Mouse (Mus musculus) thymus, adult 2 months (tissue): ENCODE measurements at regions not wholly inside any gene's neighbourhood (a gene's known extent, or its start where the extent isn't known, plus 50 kb on each side); places are given as distances from the start of the nearest gene placed in this dataset.

Experiments used
- CTCF ChIP-seq: fragments of 200-500 bp; IDR thresholded peaks from 2 replicates; pipeline ENCODE4 v1.5.1; 2012; ENCODE audit warnings: mild to moderate bottlenecking, control low read depth, low read length, moderate library complexity, borderline replicate concordance; ENCODE audit not compliant: control insufficient read depth, poor library complexity, insufficient read depth; ENCODE audit errors: extremely low read depth
- POLR2A ChIP-seq: fragments of 200-500 bp; IDR thresholded peaks from 2 replicates; pipeline ENCODE4 v1.6.1; 2012; ENCODE audit warnings: mild to moderate bottlenecking, low read length, control low read depth, moderate library complexity; ENCODE audit not compliant: control insufficient read depth, poor library complexity, insufficient read depth; ENCODE audit errors: extremely low read depth

DNA sequence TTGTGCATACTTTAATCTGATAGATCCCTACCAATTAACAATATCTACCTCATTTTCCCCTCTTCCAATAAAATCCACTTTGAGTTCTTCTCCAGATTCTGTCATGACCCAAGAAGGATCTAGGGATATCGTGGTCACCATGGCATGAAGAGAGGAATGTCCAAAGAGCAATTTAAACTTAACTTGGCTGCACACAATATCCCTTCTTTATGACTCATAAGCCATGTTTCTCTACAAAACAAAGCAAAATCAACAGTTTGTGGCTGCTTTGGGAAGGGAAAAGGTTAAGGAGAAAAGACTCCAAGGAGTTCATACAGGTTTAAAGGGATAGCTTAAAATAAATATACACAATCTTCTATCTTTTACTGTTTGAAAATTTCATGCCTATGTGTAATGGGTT lies 571.8 kb upstream of the Zeb2 start:
- TF ChIP-seq POLR2A: no peak
- no peak for TF ChIP-seq CTCF
